Mouse (Mus musculus): ENCODE data around the gene Gm20547.

GRCm38 (mm10) chr17:34849722-34850516, 31.9 kb downstream of the Gm20547 start, which contains the start of the genes Skiv2l and Nelfe:
- TF ChIP-seq CTCF (IDR thresholded peaks at IDR 0.05; ENCODE audit: low read depth, low read length) (no peak), POLR2AphosphoS5 (IDR thresholded peaks at IDR 0.05; ENCODE audit: insufficient replicate concordance, low read depth, low read length) (no peak)
